Mouse (Mus musculus): Measurements from ENCODE around the gene Emsy. TPM values are rescaled to one million over a fixed set of nuclear protein-coding genes. Genes with fewer than 3 reads are reported as not detected.

Emsy gene
- polyA plus RNA-seq, 1 experiment, result 50.1 TPM

DNA sequence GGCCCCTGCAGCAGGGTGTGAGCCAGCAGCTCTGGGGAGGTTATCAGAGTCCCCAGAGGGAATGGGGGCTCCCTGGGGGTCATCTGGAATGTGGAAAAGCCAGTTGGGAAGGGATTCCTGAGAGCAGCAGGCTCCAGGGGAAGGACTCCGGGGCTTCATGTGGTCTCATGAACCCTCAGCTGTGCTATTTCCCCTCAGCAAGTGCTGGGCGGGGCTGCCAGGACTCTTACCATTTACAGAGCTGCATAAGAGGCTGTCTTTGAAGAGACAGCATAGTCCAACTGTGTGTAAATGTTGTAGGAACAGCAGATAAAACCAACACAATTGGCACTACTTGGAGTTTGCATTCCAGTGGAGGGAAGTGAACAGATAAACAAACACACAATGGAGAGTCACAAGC lies 106.0 kb downstream of the Emsy start:
- DNase-seq, result no peak
- TF ChIP-seq CTCF (IDR thresholded peaks at IDR 0.05; ENCODE audit: borderline replicate concordance, insufficient read depth, low read depth, low read length), result no peak
- no peak overlapping the region for H3K4me3 ChIP-seq (replicated peaks; ENCODE audit: insufficient read depth, low read depth, low read length)
- no peak overlapping the region for H3K27ac ChIP-seq (ENCODE audit: insufficient read depth, low read length)
- no peaks in the 10 kb centered on the region for H3K27me3 ChIP-seq (ENCODE audit: control insufficient read depth, insufficient read depth, low read length)
- no peaks in the 10 kb centered on the region for H3K4me1 ChIP-seq (ENCODE audit: control insufficient read depth, insufficient read depth, low read length)
- WGBS, result 46% methylated on average over 2 of the region's 2 CpGs

DNA sequence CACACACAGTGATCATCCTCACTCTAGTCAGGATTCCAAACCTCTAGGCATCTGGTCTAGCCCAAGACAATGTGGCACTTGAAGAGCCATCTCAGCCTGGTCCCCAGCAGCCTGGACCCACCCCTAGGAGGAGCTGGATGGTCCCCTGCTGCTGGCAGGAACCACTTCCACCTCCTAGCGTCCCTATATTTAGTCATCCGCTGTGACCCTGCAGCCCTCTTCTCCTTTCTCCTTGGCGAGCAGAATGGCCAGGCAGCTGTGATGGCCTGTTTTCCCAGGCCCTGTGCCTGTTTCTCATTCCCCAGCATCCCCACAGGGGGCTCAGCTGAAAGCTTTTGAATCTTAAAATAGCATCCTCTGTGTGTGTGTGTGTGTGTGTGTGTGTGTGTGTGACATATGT lies 107.7 kb downstream of the Emsy start:
- TF ChIP-seq CTCF (IDR thresholded peaks at IDR 0.05; ENCODE audit: borderline replicate concordance, insufficient read depth, low read depth, low read length), result no peak
- no peak for TF ChIP-seq POLR2A (IDR thresholded peaks at IDR 0.05; ENCODE audit: borderline replicate concordance, insufficient read depth, low read length)
- no peak for DNase-seq
- H3K4me1 ChIP-seq (ENCODE audit: control insufficient read depth, insufficient read depth, low read length), result no peaks in the 10 kb centered on the region
- H3K27me3 ChIP-seq (ENCODE audit: control insufficient read depth, insufficient read depth, low read length), result no peaks in the 10 kb centered on the region
- no peak overlapping the region for H3K4me3 ChIP-seq (replicated peaks; ENCODE audit: insufficient read depth, low read depth, low read length)
- H3K27ac ChIP-seq (ENCODE audit: insufficient read depth, low read length), result no peak overlapping the region
- WGBS, result 40% methylated on average over 3 of the region's 3 CpGs

DNA sequence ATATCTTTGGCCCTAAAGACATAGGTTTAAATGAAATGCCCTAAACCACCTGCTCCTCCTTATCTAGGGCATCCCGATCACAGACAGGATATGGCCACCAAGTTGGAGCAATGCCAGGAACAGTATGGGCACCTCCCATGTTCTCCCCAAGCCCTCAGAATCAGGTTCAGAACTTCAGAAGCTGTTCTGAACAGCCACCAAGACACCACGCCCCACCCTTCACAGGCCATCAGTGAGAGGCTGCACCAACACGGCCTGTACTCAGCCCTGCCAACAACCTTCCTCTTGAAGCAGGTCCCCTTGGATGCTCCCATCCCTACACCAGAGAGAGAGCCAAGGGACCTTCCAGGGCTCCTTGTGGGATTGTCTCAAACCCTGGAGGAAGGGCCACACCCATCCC lies 112.0 kb downstream of the Emsy start:
- Histone ChIP-seq H3K4me1 (ENCODE audit: control insufficient read depth, insufficient read depth, low read length) (no peaks in the 10 kb centered on the region), H3K27me3 (ENCODE audit: control insufficient read depth, insufficient read depth, low read length) (no peaks in the 10 kb centered on the region), H3K4me3 (replicated peaks; ENCODE audit: insufficient read depth, low read depth, low read length) (no peak overlapping the region), H3K27ac (ENCODE audit: insufficient read depth, low read length) (no peak overlapping the region)
- DNase-seq, result no peak
- TF ChIP-seq CTCF (IDR thresholded peaks at IDR 0.05; ENCODE audit: borderline replicate concordance, insufficient read depth, low read depth, low read length) (no peak), POLR2A (IDR thresholded peaks at IDR 0.05; ENCODE audit: borderline replicate concordance, insufficient read depth, low read length) (no peak)
- WGBS, result 52% methylated on average over 3 of the region's 3 CpGs

DNA sequence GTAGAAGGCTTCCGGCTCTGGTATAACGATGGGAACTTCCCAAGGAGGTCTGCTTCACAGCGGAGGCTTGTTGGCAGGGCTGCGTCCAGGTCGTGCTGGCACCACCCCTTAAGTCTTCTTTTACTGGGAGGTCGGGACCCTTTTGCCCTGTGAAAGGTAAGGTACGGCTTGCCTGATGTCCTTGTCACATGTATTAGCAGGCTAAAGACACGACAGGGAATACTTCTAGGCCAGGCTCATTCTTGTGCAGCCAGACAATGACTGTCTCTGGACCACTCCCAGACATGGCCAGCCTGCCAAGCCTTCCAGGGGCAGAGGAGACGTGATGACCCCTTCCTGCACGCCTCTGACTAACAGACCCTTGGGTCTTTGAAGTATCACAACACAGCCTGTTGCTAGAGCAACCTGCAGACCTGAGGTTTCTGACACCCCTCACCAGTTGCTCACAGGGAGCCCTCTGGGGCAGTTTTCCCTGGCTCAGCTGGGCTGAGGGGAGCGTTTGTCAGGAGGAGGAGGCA lies 112.7 kb downstream of the Emsy start:
- H3K27ac ChIP-seq (ENCODE audit: insufficient read depth, low read length), result no peak overlapping the region
- WGBS, result 71% methylated on average over 11 of the region's 11 CpGs
- no peak overlapping the region for H3K4me3 ChIP-seq (replicated peaks; ENCODE audit: insufficient read depth, low read depth, low read length)
- DNase-seq, result no peak
- TF ChIP-seq CTCF (IDR thresholded peaks at IDR 0.05; ENCODE audit: borderline replicate concordance, insufficient read depth, low read depth, low read length) (no peak), POLR2A (IDR thresholded peaks at IDR 0.05; ENCODE audit: borderline replicate concordance, insufficient read depth, low read length) (no peak)
- no peaks in the 10 kb centered on the region for H3K27me3 ChIP-seq (ENCODE audit: control insufficient read depth, insufficient read depth, low read length)
- H3K4me1 ChIP-seq (ENCODE audit: control insufficient read depth, insufficient read depth, low read length), result no peaks in the 10 kb centered on the region

DNA sequence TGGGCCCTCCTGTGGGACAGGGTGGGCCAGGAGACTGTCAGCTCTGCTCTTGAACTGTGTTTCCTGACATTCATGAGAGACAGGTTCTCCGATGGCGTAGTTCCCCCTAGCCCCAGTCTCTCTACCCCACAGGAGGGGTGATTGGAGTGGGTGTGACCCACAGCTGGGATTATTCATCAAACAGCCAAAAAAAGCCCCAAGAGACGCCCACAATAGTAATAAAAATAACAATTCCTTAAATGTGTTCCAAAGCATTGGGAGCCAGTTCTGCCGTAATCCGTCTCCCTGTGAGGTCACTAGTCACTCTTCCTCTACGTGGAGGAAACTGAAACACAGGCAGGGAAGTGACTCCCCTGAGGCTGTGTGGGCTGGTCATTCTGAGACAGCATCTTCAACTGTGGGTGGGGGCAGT lies 113.8 kb downstream of the Emsy start:
- no peak for TF ChIP-seq CTCF (IDR thresholded peaks at IDR 0.05; ENCODE audit: borderline replicate concordance, insufficient read depth, low read depth, low read length)
- no peak for TF ChIP-seq POLR2A (IDR thresholded peaks at IDR 0.05; ENCODE audit: borderline replicate concordance, insufficient read depth, low read length)
- DNase-seq, result no peak
- 79% methylated on average over 6 of the region's 6 CpGs for WGBS
- Histone ChIP-seq H3K4me1 (ENCODE audit: control insufficient read depth, insufficient read depth, low read length) (no peaks in the 10 kb centered on the region), H3K27me3 (ENCODE audit: control insufficient read depth, insufficient read depth, low read length) (no peaks in the 10 kb centered on the region), H3K4me3 (replicated peaks; ENCODE audit: insufficient read depth, low read depth, low read length) (no peak overlapping the region), H3K27ac (ENCODE audit: insufficient read depth, low read length) (no peak overlapping the region)

DNA sequence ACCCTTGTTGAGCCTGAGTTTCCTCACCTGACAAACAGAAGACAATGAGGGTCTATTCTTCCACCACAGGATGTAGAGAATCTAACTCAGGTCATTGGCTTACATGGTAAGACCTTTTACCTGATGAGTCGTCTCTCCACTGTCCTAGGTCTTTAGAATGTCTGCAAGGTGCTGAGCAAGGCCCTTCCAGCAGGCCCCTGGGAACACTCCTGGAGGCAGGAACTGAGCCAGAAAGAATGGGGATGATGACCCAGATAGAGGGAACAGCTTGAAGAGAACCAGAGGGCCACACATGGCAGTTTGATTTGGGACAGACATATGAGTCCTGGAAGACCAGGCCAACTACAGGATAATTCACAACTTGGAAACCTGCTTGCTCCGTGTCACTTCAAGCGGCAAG lies 114.3 kb downstream of the Emsy start:
- no peak overlapping the region for H3K27ac ChIP-seq (ENCODE audit: insufficient read depth, low read length)
- H3K4me1 ChIP-seq (ENCODE audit: control insufficient read depth, insufficient read depth, low read length), result no peaks in the 10 kb centered on the region
- WGBS, result 86% methylated on average over 3 of the region's 3 CpGs
- no peak for DNase-seq
- no peaks in the 10 kb centered on the region for H3K27me3 ChIP-seq (ENCODE audit: control insufficient read depth, insufficient read depth, low read length)
- TF ChIP-seq CTCF (IDR thresholded peaks at IDR 0.05; ENCODE audit: borderline replicate concordance, insufficient read depth, low read depth, low read length) (no peak), POLR2A (IDR thresholded peaks at IDR 0.05; ENCODE audit: borderline replicate concordance, insufficient read depth, low read length) (no peak)
- no peak overlapping the region for H3K4me3 ChIP-seq (replicated peaks; ENCODE audit: insufficient read depth, low read depth, low read length)

DNA sequence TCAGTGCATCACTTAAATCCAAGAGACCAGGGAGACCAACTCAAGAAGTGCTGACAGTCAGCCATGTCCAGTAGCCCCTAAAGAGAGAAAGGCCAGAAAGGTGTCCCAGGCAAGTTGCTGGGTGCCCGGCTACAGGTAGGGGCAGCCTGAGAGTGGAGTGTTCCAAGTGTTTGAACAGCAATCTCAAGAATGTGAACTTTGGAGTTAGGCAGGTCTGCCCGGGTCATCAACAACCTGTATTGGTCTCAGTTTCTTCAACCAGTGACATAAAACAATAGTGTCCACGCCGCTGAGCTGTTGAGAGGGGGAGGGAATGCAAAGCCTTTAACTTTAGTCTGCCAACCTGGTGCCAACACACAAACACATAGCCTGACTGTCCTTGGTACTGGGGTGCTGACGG lies 115.0 kb downstream of the Emsy start:
- no peaks in the 10 kb centered on the region for H3K4me1 ChIP-seq (ENCODE audit: control insufficient read depth, insufficient read depth, low read length)
- H3K4me3 ChIP-seq (replicated peaks; ENCODE audit: insufficient read depth, low read depth, low read length), result no peak overlapping the region
- TF ChIP-seq POLR2A (IDR thresholded peaks at IDR 0.05; ENCODE audit: borderline replicate concordance, insufficient read depth, low read length) (no peak), CTCF (IDR thresholded peaks at IDR 0.05; ENCODE audit: borderline replicate concordance, insufficient read depth, low read depth, low read length) (no peak)
- 95% methylated on average over 5 of the region's 5 CpGs for WGBS
- no peaks in the 10 kb centered on the region for H3K27me3 ChIP-seq (ENCODE audit: control insufficient read depth, insufficient read depth, low read length)
- H3K27ac ChIP-seq (ENCODE audit: insufficient read depth, low read length), result no peak overlapping the region
- DNase-seq, result no peak

DNA sequence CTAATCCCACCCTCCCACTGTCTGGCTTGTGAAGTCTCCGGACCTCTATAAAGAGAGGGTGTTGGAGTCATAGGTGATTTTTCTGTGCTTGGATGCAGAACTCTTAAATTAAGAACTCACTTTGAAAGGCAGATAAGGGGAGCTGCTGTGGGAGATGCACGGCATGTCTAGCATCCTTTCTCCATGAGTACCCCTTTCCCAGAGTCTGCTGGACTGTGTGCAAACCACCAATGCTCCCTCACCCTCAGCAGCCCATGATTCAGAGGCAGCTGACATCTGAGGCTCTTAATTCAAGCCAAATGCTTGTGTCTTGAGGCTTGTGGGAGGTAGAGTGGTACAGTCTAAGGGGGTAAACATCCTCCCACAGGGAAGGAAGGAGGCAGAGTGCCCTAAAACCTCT lies 115.7 kb downstream of the Emsy start:
- Histone ChIP-seq H3K4me1 (ENCODE audit: control insufficient read depth, insufficient read depth, low read length) (no peaks in the 10 kb centered on the region), H3K4me3 (replicated peaks; ENCODE audit: insufficient read depth, low read depth, low read length) (no peak overlapping the region), H3K27me3 (ENCODE audit: control insufficient read depth, insufficient read depth, low read length) (no peaks in the 10 kb centered on the region), H3K27ac (ENCODE audit: insufficient read depth, low read length) (no peak overlapping the region)
- no peak for TF ChIP-seq POLR2A (IDR thresholded peaks at IDR 0.05; ENCODE audit: borderline replicate concordance, insufficient read depth, low read length)
- no peak for TF ChIP-seq CTCF (IDR thresholded peaks at IDR 0.05; ENCODE audit: borderline replicate concordance, insufficient read depth, low read depth, low read length)
- 55% methylated on average over 2 of the region's 2 CpGs for WGBS
- DNase-seq, result no peak

Data from cerebellum, adult 2 months (tissue).